Mouse (Mus musculus) hindbrain, embryonic 13.5 days (tissue): ENCODE measurements around the gene Mmp20. TPM values are rescaled to one million over a fixed set of nuclear protein-coding genes. Genes with fewer than 3 reads are reported as not detected.

Experiments used
- ATAC-seq: fragments of 200-750 bp; cut with Nextera tagmentation; 2 replicates; pipeline ENCODE4 v1.8.0; 2017; ENCODE audit warnings: moderate TSS enrichment; ENCODE audit not compliant: low FRiP score
- H3K27ac ChIP-seq: fragments of 300-500 bp; sonication (generic); 2 replicates; pipeline ENCODE4 v1.5.1; 2015; ENCODE audit warnings: inconsistent platforms, mild to moderate bottlenecking, moderate library complexity
- H3K27me3 ChIP-seq: fragments of 300-500 bp; sonication (generic); 2 replicates; pipeline ENCODE4 v1.6.1; 2015; ENCODE audit warnings: mild to moderate bottlenecking, inconsistent platforms
- H3K36me3 ChIP-seq: fragments of 300-500 bp; sonication (generic); 2 replicates; pipeline ENCODE4 v1.6.1; 2015; ENCODE audit warnings: mild to moderate bottlenecking, inconsistent platforms
- H3K4me1 ChIP-seq: fragments of 300-500 bp; sonication (generic); replicated peaks from 2 replicates; pipeline ENCODE4 v1.6.1; 2015; ENCODE audit warnings: inconsistent platforms
- H3K4me2 ChIP-seq: fragments of 300-500 bp; sonication (generic); 2 replicates; pipeline ENCODE4 v1.6.1; 2015; ENCODE audit warnings: inconsistent platforms, mild to moderate bottlenecking, moderate library complexity
- H3K4me3 ChIP-seq: fragments of 300-500 bp; sonication (generic); 2 replicates; pipeline ENCODE4 v1.5.1; 2015; ENCODE audit warnings: mild to moderate bottlenecking, inconsistent platforms
- H3K9ac ChIP-seq: fragments of 300-500 bp; sonication (generic); 2 replicates; pipeline ENCODE4 v1.6.1; 2015; ENCODE audit warnings: mild to moderate bottlenecking, inconsistent platforms
- H3K9me3 ChIP-seq: fragments of 300-500 bp; sonication (generic); 2 replicates; pipeline ENCODE4 v1.6.1; 2016; ENCODE audit warnings: inconsistent platforms
- WGBS: fragments of 180-500 bp; shearing (Covaris S2); methylation state at CpG from one replicate; pipeline ENCODE4 v1.1.7; 2015; 5-methylcytosine and 5-hydroxymethylcytosine counted together
- polyA plus RNA-seq: library from polyadenylated mRNA; unstranded; fragments of >200 nt; fragmentation: Nextera tagmentation; extraction: Ambion mirVana; gene quantifications from 2 replicates; pipeline ENCODE4 v1.2.1, GENCODE M21; 2015

Gene Mmp20
- polyA plus RNA-seq, 1 experiment from 2014 or later: not detected

DNA sequence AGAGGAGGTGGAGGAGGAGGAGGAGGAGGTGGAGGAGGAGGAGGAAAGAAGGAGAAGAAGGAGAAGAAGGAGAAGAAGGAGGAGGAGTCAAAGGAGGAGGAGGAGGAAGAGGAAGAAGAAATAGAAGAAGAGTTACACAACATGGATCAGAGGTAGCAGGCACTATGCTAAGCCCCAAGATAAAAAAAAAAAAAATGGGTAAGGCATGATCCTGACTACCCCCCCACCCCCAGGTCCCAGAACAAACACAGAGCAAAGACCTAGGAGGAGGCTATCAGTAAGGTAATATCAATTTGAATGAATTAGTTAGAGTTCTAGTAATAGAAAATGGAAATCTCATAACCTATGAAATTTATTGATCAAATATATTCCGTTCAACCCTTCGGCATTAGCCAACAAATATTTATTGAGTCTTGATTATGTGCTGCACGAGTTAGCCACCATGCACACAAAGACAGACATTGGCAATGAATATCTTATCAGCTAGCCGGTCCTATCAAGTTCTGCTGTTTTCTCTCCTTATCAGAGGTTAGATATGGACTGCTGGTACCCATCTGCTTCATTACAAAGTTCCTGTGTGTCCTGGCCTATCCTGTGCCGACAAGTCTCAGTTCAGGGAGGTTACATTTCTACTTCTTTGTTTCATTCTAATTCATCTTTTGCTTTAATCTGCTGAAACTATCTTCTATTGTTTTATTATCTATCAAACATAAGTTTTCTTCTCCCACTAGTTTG is 24.5 kb downstream of the Mmp20 start:
- Histone ChIP-seq H3K4me1 (no peaks in the 10 kb centered on the region), H3K4me3 (no peak overlapping the region), H3K9ac (no peak overlapping the region), H3K27ac (no peak overlapping the region), H3K36me3 (no peaks in the 10 kb centered on the region), H3K27me3 (no peaks in the 10 kb centered on the region), H3K4me2 (no peak overlapping the region), H3K9me3 (no peaks in the 10 kb centered on the region)
- no peak for ATAC-seq
- WGBS: 93% methylated on average over 5 of the region's 5 CpGs

DNA sequence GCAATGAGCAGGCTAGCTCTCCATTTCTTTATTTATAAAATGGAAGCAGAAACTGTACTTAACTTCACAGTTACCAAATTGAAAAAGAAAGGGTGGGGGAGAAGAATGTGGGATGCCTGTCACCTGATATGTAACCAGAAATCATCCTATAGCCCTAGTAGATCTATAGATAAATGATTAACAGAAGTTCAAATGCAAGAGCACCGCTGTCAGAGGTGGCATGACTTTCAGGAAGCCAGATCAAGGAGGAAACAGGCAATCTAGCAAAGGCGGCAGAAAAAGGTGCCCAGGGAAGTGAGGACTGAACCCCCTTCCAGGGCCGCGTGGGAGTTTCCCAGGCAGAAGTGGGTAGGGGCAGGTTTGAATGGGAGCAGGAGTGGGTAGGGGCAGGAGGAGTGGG is 29.9 kb downstream of the Mmp20 start:
- WGBS: 88% methylated on average over 4 of the region's 4 CpGs
- Histone ChIP-seq H3K9me3 (no peaks in the 10 kb centered on the region), H3K27ac (no peak overlapping the region), H3K4me1 (no peaks in the 10 kb centered on the region), H3K27me3 (no peaks in the 10 kb centered on the region), H3K4me3 (no peak overlapping the region), H3K4me2 (no peak overlapping the region), H3K9ac (no peak overlapping the region), H3K36me3 (no peaks in the 10 kb centered on the region)
- ATAC-seq: no peak

GRCm38 (mm10) chr9:7659469-7660020 is 31.5 kb downstream of the Mmp20 start:
- ATAC-seq: no peak
- H3K9ac ChIP-seq: no peak overlapping the region
- no peak overlapping the region for H3K4me2 ChIP-seq
- H3K4me1 ChIP-seq: no peaks in the 10 kb centered on the region
- no peaks in the 10 kb centered on the region for H3K9me3 ChIP-seq
- H3K4me3 ChIP-seq: no peak overlapping the region
- H3K27me3 ChIP-seq: no peaks in the 10 kb centered on the region
- no peak overlapping the region for H3K27ac ChIP-seq
- H3K36me3 ChIP-seq: no peaks in the 10 kb centered on the region
- 28% methylated on average over 6 of the region's 6 CpGs for WGBS

DNA sequence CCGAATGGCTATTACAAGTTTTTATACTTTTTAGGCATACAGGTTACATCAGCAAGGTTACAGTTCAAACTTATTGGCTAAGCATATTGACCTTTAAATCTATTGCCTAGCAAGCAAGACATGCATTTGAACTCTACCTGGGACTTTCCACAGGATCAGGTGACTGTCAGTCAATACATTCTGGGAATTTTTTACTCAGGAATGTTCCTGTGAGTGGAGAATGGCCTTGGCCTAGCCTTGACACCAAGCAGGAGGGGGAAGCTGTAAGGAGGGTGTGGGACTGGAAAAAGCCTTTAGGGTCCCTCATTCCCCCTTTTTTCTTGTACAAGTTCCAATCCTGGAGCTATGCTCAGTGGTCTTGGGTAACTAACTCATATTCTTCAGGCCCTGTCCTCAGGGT is 33.3 kb downstream of the Mmp20 start:
- WGBS: 98% methylated on average over 1 of the region's 1 CpGs
- Histone ChIP-seq H3K9ac (no peak overlapping the region), H3K4me2 (no peak overlapping the region), H3K9me3 (no peaks in the 10 kb centered on the region), H3K4me1 (no peaks in the 10 kb centered on the region), H3K4me3 (no peak overlapping the region), H3K27me3 (no peaks in the 10 kb centered on the region), H3K27ac (no peak overlapping the region), H3K36me3 (no peaks in the 10 kb centered on the region)
- no peak for ATAC-seq

DNA sequence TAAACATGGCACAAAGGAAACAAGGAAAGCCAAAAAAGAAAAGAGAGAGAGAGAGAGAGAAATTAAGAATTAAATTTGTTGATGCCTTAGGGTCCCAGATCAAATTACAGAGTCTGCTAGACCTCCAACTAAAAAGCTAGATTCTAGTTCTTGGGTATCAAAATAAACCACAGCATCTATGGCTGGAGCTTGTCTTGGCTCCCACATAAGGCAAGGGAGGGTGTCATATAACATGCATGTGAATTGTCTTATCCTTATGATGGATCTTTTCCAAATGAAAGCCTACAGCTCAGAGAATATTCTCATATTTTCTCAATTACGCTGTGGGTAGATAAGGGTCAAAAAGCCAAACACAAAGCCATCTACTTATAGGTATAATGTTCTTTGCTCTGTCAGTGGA is 41.6 kb downstream of the Mmp20 start:
- Histone ChIP-seq H3K36me3 (no peaks in the 10 kb centered on the region), H3K4me2 (no peak overlapping the region), H3K27ac (no peak overlapping the region), H3K9me3 (no peaks in the 10 kb centered on the region), H3K4me1 (no peaks in the 10 kb centered on the region), H3K4me3 (no peak overlapping the region), H3K27me3 (no peaks in the 10 kb centered on the region), H3K9ac (no peak overlapping the region)
- ATAC-seq: no peak
- WGBS: 86% methylated on average over 1 of the region's 1 CpGs

DNA sequence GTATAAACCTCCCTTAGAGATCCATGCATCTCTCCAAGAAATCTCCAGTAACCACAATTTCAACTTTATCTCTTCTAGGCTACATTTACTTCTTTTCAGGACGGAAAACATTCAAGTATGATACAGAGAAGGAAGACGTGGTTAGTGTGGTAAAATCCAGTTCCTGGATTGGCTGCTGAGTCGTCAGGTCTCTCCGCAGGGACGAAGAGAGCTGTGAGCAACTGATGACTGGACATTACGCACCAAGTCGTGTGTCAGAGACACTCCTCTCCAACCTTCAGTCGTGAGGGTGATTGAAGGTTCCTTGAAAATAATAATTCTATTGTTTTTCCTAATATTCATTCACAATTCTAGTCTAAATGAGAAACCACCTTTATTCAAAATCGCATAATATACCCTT is 45.0 kb downstream of the Mmp20 start:
- H3K27me3 ChIP-seq: no peaks in the 10 kb centered on the region
- no peak overlapping the region for H3K27ac ChIP-seq
- H3K9me3 ChIP-seq: no peaks in the 10 kb centered on the region
- no peak overlapping the region for H3K4me3 ChIP-seq
- no peak overlapping the region for H3K9ac ChIP-seq
- H3K4me1 ChIP-seq: no peaks in the 10 kb centered on the region
- H3K36me3 ChIP-seq: no peaks in the 10 kb centered on the region
- 91% methylated on average over 9 of the region's 9 CpGs for WGBS
- no peak for ATAC-seq
- no peak overlapping the region for H3K4me2 ChIP-seq

- no peak overlapping the region for H3K27ac ChIP-seq
- ATAC-seq: no peak
- no peaks in the 10 kb centered on the region for H3K27me3 ChIP-seq
- WGBS: 89% methylated on average over 2 of the region's 2 CpGs
- no peak overlapping the region for H3K4me3 ChIP-seq
- no peaks in the 10 kb centered on the region for H3K9me3 ChIP-seq
- H3K36me3 ChIP-seq: no peaks in the 10 kb centered on the region
- no peak overlapping the region for H3K4me2 ChIP-seq
- H3K9ac ChIP-seq: no peak overlapping the region
- H3K4me1 ChIP-seq: no peaks in the 10 kb centered on the region
Measured at GRCm38 (mm10) chr9:7678154-7678837, 50.3 kb downstream of the Mmp20 start.

DNA sequence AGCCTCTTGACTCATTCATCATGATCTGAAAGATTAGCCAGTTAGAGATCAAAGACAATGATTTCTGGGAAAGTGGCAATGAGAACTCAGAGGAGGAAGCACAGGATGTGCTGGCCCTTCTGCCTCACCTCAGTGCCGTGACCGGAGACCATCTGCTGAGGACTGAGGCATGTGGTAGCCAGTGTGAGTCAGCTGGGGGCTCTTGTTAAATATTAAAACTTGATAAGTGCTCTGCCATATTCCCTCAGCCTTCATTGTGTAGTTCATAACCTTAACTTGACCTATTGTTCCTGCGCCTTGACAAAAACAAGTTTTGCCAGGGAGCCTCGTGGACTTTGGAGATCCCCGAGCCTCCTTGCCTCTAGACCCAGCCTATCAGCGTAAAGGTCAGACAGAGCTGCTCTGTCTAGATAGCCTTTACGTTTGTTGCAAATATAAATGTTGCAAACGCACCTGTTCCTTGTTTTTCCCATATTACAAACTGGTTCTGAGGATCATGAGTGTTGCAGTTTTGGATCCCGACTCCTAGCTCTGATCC is 54.1 kb downstream of the Mmp20 start:
- no peaks in the 10 kb centered on the region for H3K9me3 ChIP-seq
- WGBS: 93% methylated on average over 9 of the region's 9 CpGs
- H3K4me2 ChIP-seq: no peak overlapping the region
- H3K4me1 ChIP-seq: no peaks in the 10 kb centered on the region
- ATAC-seq: no peak
- no peak overlapping the region for H3K9ac ChIP-seq
- H3K4me3 ChIP-seq: no peak overlapping the region
- H3K27ac ChIP-seq: no peak overlapping the region
- H3K36me3 ChIP-seq: no peaks in the 10 kb centered on the region
- no peaks in the 10 kb centered on the region for H3K27me3 ChIP-seq

GRCm38 (mm10) chr9:7686024-7686423 is 58.0 kb downstream of the Mmp20 start:
- no peaks in the 10 kb centered on the region for H3K9me3 ChIP-seq
- 89% methylated on average over 2 of the region's 2 CpGs for WGBS
- no peaks in the 10 kb centered on the region for H3K27me3 ChIP-seq
- H3K4me2 ChIP-seq: no peak overlapping the region
- H3K4me3 ChIP-seq: no peak overlapping the region
- H3K36me3 ChIP-seq: no peaks in the 10 kb centered on the region
- no peak overlapping the region for H3K27ac ChIP-seq
- H3K4me1 ChIP-seq: no peaks in the 10 kb centered on the region
- H3K9ac ChIP-seq: no peak overlapping the region
- ATAC-seq: no peak

DNA sequence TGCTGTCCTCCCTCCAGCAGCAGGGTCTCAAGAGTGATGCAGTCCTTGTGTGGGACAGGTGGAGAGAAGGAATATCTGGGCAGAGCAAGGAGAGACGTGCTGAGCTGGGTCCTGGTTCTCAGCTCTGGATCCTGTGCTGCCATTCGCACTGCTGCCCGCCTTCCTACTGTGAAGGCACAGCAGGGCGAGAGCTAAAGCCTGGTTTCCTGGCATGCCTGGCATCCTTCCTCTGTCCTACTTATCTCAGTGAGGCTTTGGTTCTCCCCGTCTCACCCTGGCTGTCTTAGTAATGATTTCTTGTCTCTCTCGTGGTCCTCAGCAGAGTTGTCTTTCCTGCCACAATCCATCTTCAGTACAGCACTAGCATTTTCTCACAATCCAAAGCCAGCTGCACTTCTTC is 61.8 kb downstream of the Mmp20 start:
- Histone ChIP-seq H3K27me3 (no peaks in the 10 kb centered on the region), H3K9me3 (no peaks in the 10 kb centered on the region), H3K9ac (no peak overlapping the region), H3K4me1 (no peaks in the 10 kb centered on the region), H3K4me3 (no peak overlapping the region), H3K4me2 (no peak overlapping the region), H3K36me3 (no peaks in the 10 kb centered on the region), H3K27ac (no peak overlapping the region)
- ATAC-seq: no peak
- 69% methylated on average over 6 of the region's 6 CpGs for WGBS

DNA sequence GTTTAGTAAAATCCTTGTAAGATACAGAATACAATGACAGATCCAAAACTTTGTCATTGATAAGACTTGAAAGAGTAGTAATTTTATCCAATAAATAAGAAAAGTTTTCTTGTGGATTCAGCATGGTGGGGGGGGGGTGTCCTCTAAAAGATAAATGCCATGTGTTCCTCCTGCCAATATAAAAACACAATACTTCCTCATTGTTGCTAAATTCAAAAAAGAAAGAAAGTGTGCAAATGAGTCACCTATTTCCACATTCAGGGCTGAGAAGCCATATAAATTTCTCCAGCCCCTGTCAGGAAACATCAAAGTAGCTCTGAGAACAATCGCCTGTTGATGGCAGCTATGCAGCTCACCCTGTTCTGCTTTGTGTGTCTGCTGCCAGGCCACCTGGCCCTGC is 63.8 kb downstream of the Mmp20 start, which contains the start of gene Mmp7:
Gene Mmp7, plus strand, starts transcription at position 301 of the 400 bp plus-strand sequence.
- H3K36me3 ChIP-seq: no peaks in the 10 kb centered on the region
- H3K4me1 ChIP-seq: no peaks in the 10 kb centered on the region
- no peak for ATAC-seq
- H3K27me3 ChIP-seq: no peaks in the 10 kb centered on the region
- no peak within 1 kb of the TSS for H3K4me3 ChIP-seq
- no peak within 1 kb of the TSS for H3K4me2 ChIP-seq
- H3K9me3 ChIP-seq: no peaks in the 10 kb centered on the region
- H3K27ac ChIP-seq: no peak within 1 kb of the TSS
- 90% methylated on average over 1 of the region's 1 CpGs for WGBS
- H3K9ac ChIP-seq: no peak within 1 kb of the TSS

DNA sequence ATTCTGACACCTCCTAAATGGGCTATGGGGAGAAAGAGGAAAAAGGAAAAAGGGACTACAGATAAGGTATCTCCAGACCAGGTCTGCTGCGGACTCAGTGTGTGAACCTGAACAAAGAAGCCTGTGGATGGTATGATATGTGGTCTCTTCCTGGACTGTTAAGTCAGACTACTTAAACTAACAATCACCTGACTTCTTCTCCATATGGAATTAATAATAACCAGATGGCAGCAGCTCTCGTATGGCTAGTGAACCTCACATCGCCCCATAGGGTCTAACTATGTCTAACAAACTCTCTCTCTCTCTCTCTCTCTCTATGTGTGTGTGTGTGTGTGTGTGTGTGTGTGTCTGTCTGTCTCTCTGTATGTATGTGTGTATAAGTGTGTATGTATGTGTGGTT is 65.9 kb downstream of the Mmp20 start:
- H3K4me3 ChIP-seq: no peak overlapping the region
- no peak overlapping the region for H3K27ac ChIP-seq
- WGBS: 88% methylated on average over 3 of the region's 3 CpGs
- no peaks in the 10 kb centered on the region for H3K9me3 ChIP-seq
- no peak for ATAC-seq
- no peak overlapping the region for H3K9ac ChIP-seq
- no peak overlapping the region for H3K4me2 ChIP-seq
- no peaks in the 10 kb centered on the region for H3K36me3 ChIP-seq
- H3K4me1 ChIP-seq: no peaks in the 10 kb centered on the region
- no peaks in the 10 kb centered on the region for H3K27me3 ChIP-seq
